Mouse (Mus musculus) heart, embryonic 15.5 days (tissue): Measurements from ENCODE around the gene Nelfb. TPM values are rescaled to one million over a fixed set of nuclear protein-coding genes. Genes with fewer than 3 reads are reported as not detected.
"Not testable (repeated sequence)": the region's sequence is repeated elsewhere in the genome, so short reads cannot be mapped to it uniquely, and the experiment has no call there.

Experiments
- ATAC-seq: fragments of 200-750 bp; cut with Nextera tagmentation; replicated peaks from 2 replicates; pipeline ENCODE4 v1.8.0; 2017; ENCODE audit warnings: low read depth, moderate TSS enrichment; ENCODE audit not compliant: insufficient number of reproducible peaks, insufficient read depth, low FRiP score
- H3K27ac ChIP-seq: fragments of 300-500 bp; sonication (generic); 2 replicates; pipeline ENCODE4 v1.5.1; 2015; ENCODE audit warnings: mild to moderate bottlenecking, inconsistent platforms
- H3K27me3 ChIP-seq: fragments of 300-500 bp; sonication (generic); 2 replicates; pipeline ENCODE4 v1.6.1; 2015; ENCODE audit warnings: inconsistent platforms
- H3K36me3 ChIP-seq: fragments of 300-500 bp; sonication (generic); 2 replicates; pipeline ENCODE4 v1.6.1; 2015; ENCODE audit warnings: mild to moderate bottlenecking, inconsistent platforms
- H3K4me1 ChIP-seq: fragments of 300-500 bp; sonication (generic); replicated peaks from 2 replicates; pipeline ENCODE4 v1.6.1; 2015; ENCODE audit warnings: inconsistent platforms
- H3K4me2 ChIP-seq: fragments of 300-500 bp; sonication (generic); 2 replicates; pipeline ENCODE4 v1.6.1; 2015; ENCODE audit warnings: inconsistent platforms, mild to moderate bottlenecking, moderate library complexity
- H3K4me3 ChIP-seq: fragments of 300-500 bp; sonication (generic); 2 replicates; pipeline ENCODE4 v1.5.1; 2015; ENCODE audit warnings: mild to moderate bottlenecking, inconsistent platforms
- H3K9ac ChIP-seq: fragments of 300-500 bp; sonication (generic); 2 replicates; pipeline ENCODE4 v1.6.1; 2015; ENCODE audit warnings: mild to moderate bottlenecking, inconsistent platforms
- H3K9me3 ChIP-seq: fragments of 300-500 bp; sonication (generic); replicated peaks from 2 replicates; pipeline ENCODE4 v1.6.1; 2016; ENCODE audit warnings: inconsistent platforms
- WGBS: fragments of 180-500 bp; shearing (Covaris S2); methylation state at CpG from one replicate; pipeline ENCODE4 v1.1.7; 2015; ENCODE audit warnings: mixed read lengths; 5-methylcytosine and 5-hydroxymethylcytosine counted together
- polyA plus RNA-seq: library from polyadenylated mRNA; unstranded; fragments of >200 nt; fragmentation: Nextera tagmentation; extraction: Ambion mirVana; gene quantifications from 2 replicates; pipeline ENCODE4 v1.2.1, GENCODE M21; 2015

Gene Nelfb
- polyA plus RNA-seq: 62.7 and 79.5 TPM in 2 replicates

DNA sequence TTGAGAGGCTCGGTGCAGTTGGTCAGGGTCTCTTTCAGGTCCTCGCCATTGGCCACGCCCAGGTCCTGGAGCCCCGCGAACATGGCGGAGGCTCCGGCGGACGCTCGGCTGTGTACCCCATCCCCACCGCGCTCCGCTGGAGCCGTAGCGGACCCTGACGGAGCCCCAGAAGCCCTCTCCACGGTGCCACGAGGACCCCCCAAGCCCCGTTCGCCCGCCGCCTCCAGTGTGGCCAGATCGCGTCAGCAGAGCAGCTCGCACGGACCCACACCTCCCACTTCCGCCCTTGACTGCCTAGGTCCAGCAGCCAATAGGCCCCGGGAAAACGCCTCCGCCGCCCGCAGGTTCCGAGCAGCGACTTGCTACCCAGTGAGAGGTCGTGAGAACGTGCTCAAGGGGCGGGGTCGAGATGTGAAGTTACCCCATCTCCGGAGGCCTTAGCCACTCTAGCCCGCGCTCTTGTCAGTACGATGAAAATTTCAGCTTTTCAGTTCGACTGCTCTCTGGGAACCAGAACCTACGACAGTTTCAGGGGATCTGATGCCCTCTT, at the start of gene Nelfb:
Gene Nelfb (minus strand): TSS at position 369 of the 550 bp plus-strand sequence.
- ATAC-seq: peak; percentile 92
- H3K9ac ChIP-seq: peak within 1 kb of the TSS; percentile 80
- peaks cover 20% of the 10 kb centered on the region for H3K4me1 ChIP-seq
- H3K36me3 ChIP-seq: peaks cover 22% of the 10 kb centered on the region
- H3K9me3 ChIP-seq: no peaks in the 10 kb centered on the region
- 0 out of 2 replicates have a peak, but pooled peaks cover 11% of the 10 kb centered on the region for H3K27me3 ChIP-seq
- under 1% methylated on average over 44 of the region's 44 CpGs for WGBS
- peak within 1 kb of the TSS; percentile 88 for H3K27ac ChIP-seq
- peak within 1 kb of the TSS; percentile 75 for H3K4me2 ChIP-seq
- H3K4me3 ChIP-seq: peak within 1 kb of the TSS; percentile 63

GRCm38 (mm10) chr2:25258887-25259286, 47.6 kb upstream of the Nelfb start:
- H3K27ac ChIP-seq: no peak overlapping the region
- H3K36me3 ChIP-seq: no peaks in the 10 kb centered on the region
- H3K9ac ChIP-seq: no peak overlapping the region
- H3K27me3 ChIP-seq: peaks cover 8% of the 10 kb centered on the region
- WGBS: 66% methylated on average over 2 of the region's 2 CpGs
- H3K9me3 ChIP-seq: no peaks in the 10 kb centered on the region
- H3K4me1 ChIP-seq: peaks cover 32% of the 10 kb centered on the region
- no peak for ATAC-seq
- H3K4me3 ChIP-seq: no peak overlapping the region
- H3K4me2 ChIP-seq: no peak overlapping the region

DNA sequence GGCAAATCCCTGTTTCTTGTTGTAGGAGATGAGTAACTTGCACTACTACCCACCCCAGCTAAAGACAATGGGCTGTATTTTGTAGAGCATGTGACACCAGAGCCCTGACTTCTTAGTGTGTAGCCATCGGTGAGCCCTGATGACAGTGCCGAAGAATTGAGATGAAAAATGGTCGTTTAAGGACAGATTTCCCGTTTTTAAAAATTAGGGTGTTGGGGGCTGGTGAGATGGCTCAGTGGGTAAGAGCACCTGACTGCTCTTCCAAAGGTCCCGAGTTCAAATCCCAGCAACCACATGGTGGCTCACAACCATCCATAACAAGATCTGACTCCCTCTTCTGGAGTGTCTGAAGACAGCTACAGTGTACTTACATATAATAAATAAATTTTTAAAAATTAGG, 46.0 kb upstream of the Nelfb start:
- H3K36me3 ChIP-seq, H3K4me2 ChIP-seq, H3K9me3 ChIP-seq, H3K27ac ChIP-seq, ATAC-seq, H3K9ac ChIP-seq, H3K4me3 ChIP-seq, H3K27me3 ChIP-seq: not testable (repeated sequence)
- WGBS: 86% methylated on average over 5 of the region's 5 CpGs
- H3K4me1 ChIP-seq: peaks cover 20% of the 10 kb centered on the region

- Histone ChIP-seq H3K9ac (peak overlapping the region; percentile 81), H3K4me1 (peaks cover 16% of the 10 kb centered on the region), H3K4me3 (peak overlapping the region; percentile 81), H3K4me2 (peak overlapping the region; percentile 91), H3K36me3 (peaks cover 10% of the 10 kb centered on the region)
- 56% methylated on average over 12 of the region's 12 CpGs for WGBS
- not testable (repeated sequence) for H3K9me3 ChIP-seq, ATAC-seq, H3K27me3 ChIP-seq, H3K27ac ChIP-seq
These were observed 45.3 kb upstream of the Nelfb start for GRCm38 (mm10) chr2:25256443-25257109.

- H3K27me3 ChIP-seq: no peaks in the 10 kb centered on the region
- H3K9ac ChIP-seq: peak within 1 kb of the TSS; percentile 81
- H3K4me1 ChIP-seq: peaks cover 16% of the 10 kb centered on the region
- H3K36me3 ChIP-seq: peaks cover 19% of the 10 kb centered on the region
- under 1% methylated on average over 39 of the region's 39 CpGs for WGBS
- H3K27ac ChIP-seq: peak within 1 kb of the TSS; percentile 80
- no peaks in the 10 kb centered on the region for H3K9me3 ChIP-seq
- H3K4me3 ChIP-seq: peak within 1 kb of the TSS; percentile 81
- peak within 1 kb of the TSS; percentile 91 for H3K4me2 ChIP-seq
- peak; percentile 83 for ATAC-seq
These were observed 44.0 kb upstream of the Nelfb start, which contains the start of gene Tmem203 for GRCm38 (mm10) chr2:25255284-25255779. TSS of gene Tmem203 (plus strand) at chr2:25255439.

DNA sequence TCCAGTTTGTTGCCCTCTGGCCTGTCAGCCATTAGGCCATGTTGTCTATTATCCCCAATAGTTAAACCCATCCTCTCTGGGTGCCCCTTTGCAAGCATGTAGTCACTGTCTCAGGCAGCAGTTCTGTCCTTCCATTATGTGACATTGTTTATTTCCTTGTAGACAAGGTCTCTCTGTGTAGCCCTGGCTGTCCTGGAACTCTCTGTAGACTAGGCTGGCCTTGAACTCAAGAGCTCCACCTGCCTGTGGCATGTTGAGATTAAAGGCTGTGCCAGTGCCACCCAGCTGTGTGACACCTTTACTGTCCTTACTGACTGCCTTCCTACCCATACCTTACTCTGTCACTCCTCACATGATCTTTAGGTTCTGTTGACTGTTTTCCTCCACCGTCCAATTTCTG, 41.0 kb upstream of the Nelfb start:
- ATAC-seq: no peak
- 83% methylated on average over 1 of the region's 1 CpGs for WGBS
- Histone ChIP-seq H3K4me1 (peaks cover 16% of the 10 kb centered on the region), H3K27me3 (no peaks in the 10 kb centered on the region), H3K9me3 (no peaks in the 10 kb centered on the region), H3K4me3 (no peak overlapping the region), H3K4me2 (no peak overlapping the region), H3K9ac (no peak overlapping the region), H3K27ac (no peak overlapping the region), H3K36me3 (peaks cover 42% of the 10 kb centered on the region)

DNA sequence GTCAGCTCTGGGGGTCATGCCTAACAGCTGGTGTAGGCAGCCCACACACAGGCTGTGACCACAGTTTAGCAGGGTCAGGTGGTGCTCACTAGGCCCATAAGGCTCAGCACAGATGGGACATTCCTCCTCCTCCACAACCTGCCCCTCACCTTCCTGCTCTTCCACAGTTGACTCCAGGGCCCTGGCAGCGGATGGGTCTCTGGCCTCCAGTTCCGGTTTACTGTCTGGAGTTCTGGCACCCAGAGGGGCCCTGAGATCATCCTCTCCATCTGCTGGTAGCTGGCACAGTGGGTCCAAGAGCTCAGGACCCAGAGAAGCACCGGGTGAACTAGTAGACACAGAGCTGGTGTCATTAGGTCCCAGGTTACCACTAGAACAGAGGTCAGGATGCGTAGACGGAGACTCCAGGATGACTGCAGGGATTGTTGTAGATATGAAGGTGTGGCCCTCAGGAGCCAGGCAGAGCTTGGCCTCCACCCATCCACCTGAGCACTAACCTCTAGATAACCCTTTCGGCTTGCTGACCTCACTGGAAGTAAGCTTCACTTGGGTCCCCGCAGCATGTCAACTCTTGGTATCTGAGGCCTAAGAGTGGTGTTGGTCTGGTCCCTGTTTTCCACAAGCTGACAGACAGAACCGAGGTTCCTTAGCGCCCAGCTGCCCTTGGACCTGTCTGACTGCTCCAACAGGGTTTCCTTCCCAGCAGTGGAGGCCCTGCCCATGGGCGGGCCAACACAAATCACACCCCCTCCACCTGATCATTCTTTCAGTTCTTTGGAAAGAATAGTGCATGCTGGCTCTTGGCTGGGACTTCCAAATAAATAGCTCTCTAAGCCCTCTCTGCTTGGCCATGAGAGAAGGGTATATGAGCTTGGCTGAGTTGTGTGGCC, 35.1 kb upstream of the Nelfb start, which contains the start of gene AL732309.1:
Gene AL732309.1 (minus strand): TSS at position 681 of the 890 bp plus-strand sequence.
- H3K9ac ChIP-seq: no peak within 1 kb of the TSS
- H3K4me3 ChIP-seq: no peak within 1 kb of the TSS
- ATAC-seq: no peak
- no peaks in the 10 kb centered on the region for H3K9me3 ChIP-seq
- peaks cover 30% of the 10 kb centered on the region for H3K36me3 ChIP-seq
- peaks cover 14% of the 10 kb centered on the region for H3K4me1 ChIP-seq
- WGBS: 87% methylated on average over 10 of the region's 10 CpGs
- no peak within 1 kb of the TSS for H3K27ac ChIP-seq
- H3K27me3 ChIP-seq: peaks cover 24% of the 10 kb centered on the region
- no peak within 1 kb of the TSS for H3K4me2 ChIP-seq

DNA sequence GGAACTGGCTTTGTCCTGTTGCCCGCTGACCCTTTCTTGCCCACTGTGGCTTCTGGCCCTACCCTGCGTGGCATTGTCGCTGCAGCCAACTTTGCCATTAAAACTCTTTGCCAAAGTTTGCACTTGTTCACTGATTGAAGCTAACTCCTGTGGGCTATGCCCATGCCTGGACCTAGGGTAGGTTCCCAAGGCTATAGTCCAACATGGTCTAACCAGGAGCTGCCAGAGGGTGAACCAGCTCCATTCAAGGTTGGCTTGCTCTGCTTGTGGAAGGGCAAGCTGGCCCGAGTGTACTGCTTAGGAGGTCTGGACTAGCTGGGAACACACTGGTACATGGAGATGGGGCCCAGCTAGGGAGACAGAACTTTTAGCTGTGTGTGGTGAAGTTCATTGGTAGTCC, 32.9 kb upstream of the Nelfb start:
- Histone ChIP-seq H3K27ac (no peak overlapping the region), H3K9ac (no peak overlapping the region), H3K4me2 (no peak overlapping the region), H3K4me3 (no peak overlapping the region), H3K36me3 (peaks cover 11% of the 10 kb centered on the region; the same call in 1 of the 2 replicates), H3K27me3 (peaks cover 36% of the 10 kb centered on the region), H3K4me1 (peaks cover 26% of the 10 kb centered on the region), H3K9me3 (no peaks in the 10 kb centered on the region)
- 87% methylated on average over 4 of the region's 4 CpGs for WGBS
- no peak for ATAC-seq

- Histone ChIP-seq H3K27ac (no peak overlapping the region), H3K27me3 (peaks cover 38% of the 10 kb centered on the region), H3K4me3 (no peak overlapping the region), H3K9me3 (no peaks in the 10 kb centered on the region), H3K9ac (no peak overlapping the region), H3K36me3 (peaks cover 7% of the 10 kb centered on the region; the same call in 1 of the 2 replicates), H3K4me2 (no peak overlapping the region), H3K4me1 (peaks cover 26% of the 10 kb centered on the region)
- no peak for ATAC-seq
- 69% methylated on average over 8 of the region's 8 CpGs for WGBS
These were observed 32.1 kb upstream of the Nelfb start for GRCm38 (mm10) chr2:25243342-25243741.

DNA sequence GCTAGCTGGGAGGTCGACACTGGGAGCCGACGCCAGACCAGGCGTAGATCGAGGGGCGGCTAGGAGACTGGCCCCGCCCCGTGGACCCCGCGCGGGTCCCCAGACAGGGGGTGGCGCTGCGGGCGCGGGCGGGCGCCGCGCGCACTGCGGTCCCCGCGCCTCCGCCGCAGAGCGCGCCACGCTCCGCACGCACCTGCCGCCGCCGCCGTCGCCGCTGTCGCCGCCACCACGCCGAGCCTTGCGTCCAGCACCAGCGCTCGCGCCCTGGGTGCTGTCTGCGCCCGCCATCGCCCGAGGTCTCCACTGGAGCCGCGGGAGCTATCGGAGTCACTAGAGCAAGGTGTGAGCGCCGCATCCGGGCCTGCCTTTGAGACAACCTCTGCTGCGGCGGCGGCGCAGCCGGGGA, 30.8 kb upstream of the Nelfb start, which contains the start of the genes Rnf208 and Cysrt1:
Gene Rnf208 (plus strand): TSS at position 155 of the 406 bp plus-strand sequence.
Gene Cysrt1 (minus strand): TSS at position 352 of the 406 bp plus-strand sequence.
- ATAC-seq: no peak

GRCm38 (mm10) chr2:25241438-25241775, 30.1 kb upstream of the Nelfb start:
- H3K4me2 ChIP-seq: peak overlapping the region; percentile 94
- H3K4me3 ChIP-seq: peak overlapping the region; percentile 57
- peaks cover 26% of the 10 kb centered on the region for H3K4me1 ChIP-seq
- no peaks in the 10 kb centered on the region for H3K9me3 ChIP-seq
- WGBS: 20% methylated on average over 6 of the region's 6 CpGs
- no peaks in the 10 kb centered on the region for H3K36me3 ChIP-seq
- H3K9ac ChIP-seq: no peak overlapping the region
- ATAC-seq: no peak
- H3K27ac ChIP-seq: no peak overlapping the region
- H3K27me3 ChIP-seq: peaks cover 44% of the 10 kb centered on the region

More for the DNA sequence above, 30.8 kb upstream of the Nelfb start, which contains the start of the genes Rnf208 and Cysrt1:
- peak within 1 kb of the TSS; percentile 57 for H3K4me3 ChIP-seq
- H3K36me3 ChIP-seq: no peaks in the 10 kb centered on the region
- H3K9ac ChIP-seq: peak within 1 kb of the TSS; percentile 57
- peak within 1 kb of the TSS; percentile 94 for H3K4me2 ChIP-seq
- peaks cover 26% of the 10 kb centered on the region for H3K4me1 ChIP-seq
- H3K27ac ChIP-seq: no peak within 1 kb of the TSS
- WGBS: under 1% methylated on average over 51 of the region's 59 CpGs
- peaks cover 42% of the 10 kb centered on the region for H3K27me3 ChIP-seq
- H3K9me3 ChIP-seq: no peaks in the 10 kb centered on the region
